Mouse (Mus musculus) B cell, adult (primary cell): ENCODE data around the gene Gm49394. TPM values are rescaled to one million over a fixed set of nuclear protein-coding genes. Genes with fewer than 3 reads are reported as not detected.

Experiments used
- total RNA-seq: library from RNA; stranded (reverse); gene quantifications from 4 replicates; pipeline ENCODE4 v1.2.4, GENCODE M21; 2023; ENCODE audit not compliant: inconsistent age

Gene Gm49394
- not detected in 4 replicates for total RNA-seq

DNA sequence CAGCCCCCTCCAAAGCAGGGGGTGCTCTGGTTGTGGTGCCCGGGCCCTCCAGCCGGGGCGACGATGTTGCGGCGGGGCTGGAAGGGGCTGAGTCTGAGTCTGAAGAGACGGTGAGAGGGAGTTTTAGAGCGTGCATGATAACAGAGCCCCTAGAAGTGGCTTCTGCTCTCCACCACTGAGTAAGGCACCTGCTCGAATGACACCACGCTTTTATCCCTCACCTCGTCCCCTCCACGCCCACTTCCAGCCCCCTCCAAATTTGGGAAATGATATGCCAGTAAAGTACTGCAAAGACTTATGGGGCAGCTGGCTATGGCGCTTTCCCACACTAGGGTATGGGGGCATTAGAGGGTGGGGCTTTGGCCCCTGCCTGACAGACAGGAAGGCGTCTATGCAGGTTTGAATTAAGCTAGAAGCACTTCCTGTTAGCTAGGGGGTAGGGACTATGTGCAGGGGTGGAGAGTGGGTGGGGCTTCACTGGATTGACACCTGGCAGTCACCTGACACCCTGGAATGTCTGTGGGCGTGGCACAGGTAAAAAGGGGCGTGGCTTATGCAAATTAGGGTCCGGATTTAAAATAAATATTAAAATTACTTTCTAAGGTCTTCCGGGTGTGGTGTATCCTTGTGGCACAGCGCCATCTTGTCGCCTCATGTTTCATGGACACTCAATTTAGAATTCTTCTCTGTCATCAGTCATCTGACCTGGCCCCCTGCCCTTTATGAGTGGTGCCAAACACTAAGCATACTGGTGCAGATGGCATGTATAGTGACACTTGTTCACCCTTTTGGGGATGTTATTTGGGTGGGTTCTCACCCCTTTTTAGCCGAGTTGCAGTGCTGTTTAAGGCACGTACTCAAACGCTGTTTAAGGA is at the start of gene Gm49394:
TSS of gene Gm49394 (minus strand) at position 192 of the 875 bp plus-strand sequence.

DNA sequence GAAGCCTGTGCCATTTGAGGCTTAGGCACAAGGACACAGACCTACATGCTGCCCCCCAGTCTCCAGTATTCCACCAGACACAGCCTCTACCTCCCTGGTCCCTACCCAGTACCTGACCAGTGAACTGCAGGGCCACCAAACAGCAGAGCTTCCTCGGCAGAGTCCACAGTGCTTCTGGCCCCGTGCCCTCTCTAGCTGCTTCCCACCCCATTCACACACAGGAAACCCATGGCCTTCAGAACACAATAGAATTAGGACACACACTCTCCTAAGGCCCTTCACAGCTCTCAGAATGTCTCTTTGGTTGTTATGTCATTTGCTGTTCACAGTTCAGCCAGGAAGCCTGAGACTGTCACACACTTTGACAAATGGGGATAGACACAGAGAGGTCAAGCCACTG is 3.1 kb downstream of the Gm49394 start, which contains the start of gene Igf2:
TSS of gene Igf2 (minus strand) at position 158 of the 400 bp plus-strand sequence.

Other genes starting within 250 kb of the Gm49394 start
- gene Syt8, start 235.1 kb downstream of the Gm49394 start, total RNA-seq = not detected in 4 replicates
- 2.8 to 8.6 TPM (median 4.6 TPM) in 4 replicates for gene Tnni2, start 228.1 kb downstream of the Gm49394 start, total RNA-seq
- 819 to 878 TPM (median 864 TPM) in 4 replicates for gene Lsp1, start 209.1 kb downstream of the Gm49394 start, total RNA-seq
- 27.0 to 41.7 TPM (median 32.3 TPM) in 4 replicates for gene Tnnt3, start 171.1 kb downstream of the Gm49394 start, total RNA-seq
- gene Mrpl23, start 137.3 kb downstream of the Gm49394 start, total RNA-seq = 13.5 to 17.6 TPM (median 15.9 TPM) in 4 replicates
- gene Igf2, start 3.1 kb downstream of the Gm49394 start, total RNA-seq = not detected in 4 replicates
- not detected in 4 replicates for gene Ins2, start 73.4 kb upstream of the Gm49394 start, total RNA-seq